Mouse (Mus musculus) gastrocnemius, adult 8-10 months (tissue): ENCODE results near the gene Insc. TPM values are rescaled to one million over a fixed set of nuclear protein-coding genes. Genes with fewer than 3 reads are reported as not detected.

Experiments
- total RNA-seq, 4 experiments: library from RNA; stranded (reverse); gene quantifications; 2 replicates each; pipeline ENCODE4 v1.2.4; 2022

Insc gene
- total RNA-seq, 4 experiments from 2014 or later: 0.24 to 1.1 (median 0.59) TPM

Other genes with a start within 250 kb of the Insc start
- gene Cyp2r1, start 180.7 kb upstream of the Insc start, total RNA-seq: not detected
- not detected for gene Calca, start 107.3 kb upstream of the Insc start, total RNA-seq
- gene Calcb, start 25.1 kb upstream of the Insc start, total RNA-seq: not detected